Mouse (Mus musculus) MEL (cell line): Measurements from ENCODE around the gene P4ha2. TPM values are rescaled to one million over a fixed set of nuclear protein-coding genes. Genes with fewer than 3 reads are reported as not detected.

Experiments
- DNase-seq: peaks from one replicate; pipeline ENCODE4 v3.0.0; 2011; ENCODE audit warnings: low read depth, low spot score
- H3K27ac ChIP-seq: 2 replicates; pipeline ENCODE4 v1.5.1; 2012; ENCODE audit warnings: low read depth, mild to moderate bottlenecking, control low read depth, low read length, moderate library complexity; ENCODE audit not compliant: control insufficient read depth
- H3K27me3 ChIP-seq, 2 experiments: fragments of 150-350 bp in 1 of 2; sonication (generic) in 1 of 2; 2 replicates each; pipeline ENCODE4 v1.6.1; 2012; ENCODE audit warnings: low read length in 2 of 2, mild to moderate bottlenecking in 2 of 2, improper control_type of control experiment in 1 of 2, moderate library complexity in 1 of 2; ENCODE audit not compliant: insufficient read depth in 2 of 2, control insufficient read depth in 1 of 2
- H3K36me3 ChIP-seq, 2 experiments: 2 replicates each; pipeline ENCODE4 v1.6.1; 2012 to 2014; ENCODE audit warnings: low read length in 2 of 2, improper control_type of control experiment in 1 of 2, inconsistent platforms in 1 of 2, mild to moderate bottlenecking in 1 of 2; ENCODE audit not compliant: insufficient read depth in 2 of 2, control insufficient read depth in 1 of 2
- H3K4me1 ChIP-seq, 2 experiments: fragments of 150-350 bp in 1 of 2; sonication (generic) in 1 of 2; 2 replicates each; pipeline ENCODE4 v1.6.1; 2012; ENCODE audit warnings: low read length in 2 of 2, improper control_type of control experiment in 1 of 2, mild to moderate bottlenecking in 1 of 2; ENCODE audit not compliant: insufficient read depth in 2 of 2, control insufficient read depth in 1 of 2
- H3K4me3 ChIP-seq, 2 experiments: fragments of 150-350 bp in 1 of 2; sonication (generic) in 1 of 2; 2 replicates each; pipeline ENCODE4 v1.5.1; 2012; ENCODE audit warnings: low read depth in 2 of 2, low read length in 2 of 2, mild to moderate bottlenecking in 2 of 2, moderate library complexity in 2 of 2, control low read depth in 1 of 2, improper control_type of control experiment in 1 of 2; ENCODE audit not compliant: control insufficient read depth in 1 of 2, insufficient read depth in 1 of 2
- H3K79me2 ChIP-seq: 2 replicates; pipeline ENCODE4 v1.6.1; 2012; ENCODE audit warnings: mild to moderate bottlenecking, low read length, moderate library complexity; ENCODE audit not compliant: control insufficient read depth, poor library complexity, insufficient read depth
- H3K9ac ChIP-seq: 2 replicates; pipeline ENCODE4 v1.6.1; 2012; ENCODE audit warnings: low read depth, mild to moderate bottlenecking, control low read depth, low read length, moderate library complexity; ENCODE audit not compliant: control insufficient read depth, poor library complexity, severe bottlenecking
- H3K9me3 ChIP-seq: fragments of 150-350 bp; sonication (generic); replicated peaks from 2 replicates; pipeline ENCODE4 v1.6.1; 2012; ENCODE audit warnings: mild to moderate bottlenecking, low read length, improper control_type of control experiment, moderate library complexity; ENCODE audit not compliant: insufficient read depth
- CHD2 ChIP-seq: IDR thresholded peaks from 2 replicates; pipeline ENCODE4 v1.6.1; 2011; ENCODE audit warnings: low read length, improper control_type of control experiment
- CTCF ChIP-seq, 3 experiments: IDR thresholded peaks in 2 of 3; conservative IDR thresholded peaks in 1 of 3; 2 replicates each; pipeline ENCODE4 v1.5.1; 2011 to 2012; ENCODE audit warnings: low read length in 3 of 3, low read depth in 2 of 3, mild to moderate bottlenecking in 2 of 3, improper control_type of control experiment in 1 of 3, inconsistent platforms in 1 of 3, mixed read lengths in 1 of 3, moderate library complexity in 1 of 3; ENCODE audit not compliant: control insufficient read depth in 1 of 3, insufficient read depth in 1 of 3, poor library complexity in 1 of 3, severe bottlenecking in 1 of 3
- EP300 ChIP-seq, 2 experiments: IDR thresholded peaks; 2 replicates each; pipeline ENCODE4 v1.6.1; 2011; ENCODE audit warnings: improper control_type of control experiment in 2 of 2, low read length in 2 of 2, low read depth in 1 of 2, mild to moderate bottlenecking in 1 of 2
- ETS1 ChIP-seq: IDR thresholded peaks from 2 replicates; pipeline ENCODE4 v1.6.1; 2012; ENCODE audit warnings: low read depth, mild to moderate bottlenecking, inconsistent platforms, low read length, improper control_type of control experiment, moderate library complexity
- GATA1 ChIP-seq: IDR thresholded peaks from 2 replicates; pipeline ENCODE4 v1.6.1; 2011; ENCODE audit warnings: low read depth, low read length, improper control_type of control experiment
- HCFC1 ChIP-seq: IDR thresholded peaks from 2 replicates; pipeline ENCODE4 v1.6.1; 2012; ENCODE audit warnings: low read depth, mild to moderate bottlenecking, inconsistent platforms, low read length, improper control_type of control experiment, moderate library complexity
- JUND ChIP-seq: IDR thresholded peaks from 2 replicates; pipeline ENCODE4 v1.6.1; 2011; ENCODE audit warnings: low read depth, mild to moderate bottlenecking, improper control_type of control experiment, low read length
- MAFK ChIP-seq: IDR thresholded peaks from 2 replicates; pipeline ENCODE4 v1.6.1; 2011; ENCODE audit warnings: low read depth, mild to moderate bottlenecking, low read length, improper control_type of control experiment, borderline replicate concordance
- MAX ChIP-seq: IDR thresholded peaks from 2 replicates; pipeline ENCODE4 v1.6.1; 2011; ENCODE audit warnings: low read length, improper control_type of control experiment
- MXI1 ChIP-seq: IDR thresholded peaks from 2 replicates; pipeline ENCODE4 v1.6.1; 2011; ENCODE audit warnings: mild to moderate bottlenecking, low read depth, low read length, improper control_type of control experiment
- MYB ChIP-seq: IDR thresholded peaks from 2 replicates; pipeline ENCODE4 v1.6.1; 2011; ENCODE audit warnings: mild to moderate bottlenecking, low read depth, low read length, improper control_type of control experiment
- MYC ChIP-seq: IDR thresholded peaks from 2 replicates; pipeline ENCODE4 v1.6.1; 2011; ENCODE audit warnings: low read depth, mild to moderate bottlenecking, low read length, improper control_type of control experiment, moderate library complexity
- NRF1 ChIP-seq: IDR thresholded peaks from 2 replicates; pipeline ENCODE4 v1.6.1; 2014; ENCODE audit warnings: low read depth, mild to moderate bottlenecking, inconsistent platforms, low read length, improper control_type of control experiment, moderate library complexity; ENCODE audit not compliant: poor library complexity, insufficient read depth, severe bottlenecking
- POLR2AphosphoS5 ChIP-seq: IDR thresholded peaks from 2 replicates; pipeline ENCODE4 v1.6.1; 2012; ENCODE audit warnings: low read depth, borderline replicate concordance, mild to moderate bottlenecking, inconsistent platforms, low read length, moderate library complexity, mixed read lengths
- RCOR1 ChIP-seq: IDR thresholded peaks from 2 replicates; pipeline ENCODE4 v1.6.1; 2012; ENCODE audit warnings: low read depth, mild to moderate bottlenecking, inconsistent platforms, low read length, improper control_type of control experiment
- SIN3A ChIP-seq: IDR thresholded peaks from 2 replicates; pipeline ENCODE4 v1.6.1; 2012; ENCODE audit warnings: low read length, improper control_type of control experiment, inconsistent platforms
- SMC3 ChIP-seq: IDR thresholded peaks from 2 replicates; pipeline ENCODE4 v1.6.1; 2011; ENCODE audit warnings: low read depth, low read length, improper control_type of control experiment
- TAL1 ChIP-seq: IDR thresholded peaks from 2 replicates; pipeline ENCODE4 v1.6.1; 2012; ENCODE audit warnings: mild to moderate bottlenecking, inconsistent platforms, low read length, moderate library complexity, mixed read lengths
- TBP ChIP-seq: IDR thresholded peaks from 2 replicates; pipeline ENCODE4 v1.8.0; 2011; ENCODE audit warnings: low read depth, low read length, improper control_type of control experiment
- TCF12 ChIP-seq: IDR thresholded peaks from 2 replicates; pipeline ENCODE4 v1.6.1; 2014; ENCODE audit warnings: low read depth, mild to moderate bottlenecking, inconsistent platforms, low read length, improper control_type of control experiment, moderate library complexity
- USF1 ChIP-seq: IDR thresholded peaks from 2 replicates; pipeline ENCODE4 v1.6.1; 2014; ENCODE audit warnings: low read depth, mild to moderate bottlenecking, inconsistent platforms, low read length, improper control_type of control experiment, moderate library complexity
- ZKSCAN1 ChIP-seq: IDR thresholded peaks from 2 replicates; pipeline ENCODE4 v1.6.1; 2012; ENCODE audit warnings: low read depth, mild to moderate bottlenecking, inconsistent platforms, low read length, improper control_type of control experiment, moderate library complexity
- ZNF384 ChIP-seq: IDR thresholded peaks from 2 replicates; pipeline ENCODE4 v1.6.1; 2012; ENCODE audit warnings: low read depth, mild to moderate bottlenecking, inconsistent platforms, low read length, improper control_type of control experiment
- polyA plus RNA-seq, 2 experiments: library from polyadenylated mRNA; stranded (reverse) in 1 of 2; unstranded in 1 of 2; fragments of >175 nt in 1 of 2; fragments of >200 nt in 1 of 2; gene quantifications; 2 replicates each; pipeline versions ENCODE4 v1.2.1 to v1.2.4; 2012; ENCODE audit warnings: low replicate concordance in 2 of 2, low read depth in 1 of 2; ENCODE audit not compliant: insufficient read length in 2 of 2, insufficient read depth in 1 of 2, missing spikeins in 1 of 2
- total RNA-seq: library from RNA; depleted of rRNA; stranded (reverse); fragments of 300-350 nt; gene quantifications from 2 replicates; pipeline ENCODE4 v1.2.3, GENCODE M21; 2012

The P4ha2 gene
- total and polyA plus RNA-seq, 3 experiments = 18.6 to 57.8 TPM; not detected in 1

DNA sequence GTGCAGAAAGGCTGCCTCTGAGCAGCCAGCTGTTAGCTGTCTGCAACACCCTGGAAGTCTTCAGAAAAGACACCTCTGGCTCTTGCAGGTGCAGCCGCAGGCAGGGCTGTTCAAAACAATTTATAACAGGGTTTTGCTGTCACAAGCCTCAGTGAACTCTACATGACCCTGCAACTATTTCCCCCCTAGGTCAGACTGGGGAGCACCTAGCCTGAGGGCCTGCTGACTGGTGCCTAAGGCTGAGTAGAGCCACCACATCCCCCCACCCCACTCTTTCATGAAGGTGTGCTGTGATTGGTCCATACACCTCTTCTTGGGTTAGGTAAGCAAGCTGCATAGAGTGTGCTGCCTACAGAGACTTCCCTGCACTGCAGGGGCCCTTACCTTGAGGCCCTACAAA is 63.1 kb downstream of the P4ha2 start:
- H3K27ac ChIP-seq = no peak overlapping the region
- no peak overlapping the region for H3K9ac ChIP-seq
- H3K79me2 ChIP-seq = no peaks in the 10 kb centered on the region
- no peaks in the 10 kb centered on the region for H3K9me3 ChIP-seq
- no peaks in the 10 kb centered on the region for H3K27me3 ChIP-seq
- H3K4me3 ChIP-seq = no peak overlapping the region
- peaks cover 0 to 11% of the 10 kb centered on the region in 2 experiments; a peak in 3 of 4 replicates for H3K4me1 ChIP-seq
- no peak for DNase-seq
- TF ChIP-seq MAX (no peak), POLR2AphosphoS5 (no peak), TAL1 (no peak), EP300 (IDR thresholded peaks at IDR 0.05; ENCODE audit: low read depth in 1 of 2, low read length in 2 of 2) (no peak), MYB (no peak), MXI1 (no peak), GATA1 (no peak), SIN3A (no peak), ZKSCAN1 (no peak), ETS1 (no peak), TBP (no peak), CTCF (IDR thresholded peaks at IDR 0.05 in 2 of 3, conservative IDR thresholded peaks at IDR 0.05 in 1 of 3; ENCODE audit: control insufficient read depth in 1 of 3, insufficient read depth in 1 of 3, low read depth in 2 of 3, low read length in 3 of 3, poor library complexity in 1 of 3, severe bottlenecking in 1 of 3) (no peak), MAFK (no peak), HCFC1 (no peak), TCF12 (no peak), CHD2 (no peak)
- H3K36me3 ChIP-seq = peaks cover 0 to 11% of the 10 kb centered on the region in 2 experiments; a peak in 2 of 4 replicates

DNA sequence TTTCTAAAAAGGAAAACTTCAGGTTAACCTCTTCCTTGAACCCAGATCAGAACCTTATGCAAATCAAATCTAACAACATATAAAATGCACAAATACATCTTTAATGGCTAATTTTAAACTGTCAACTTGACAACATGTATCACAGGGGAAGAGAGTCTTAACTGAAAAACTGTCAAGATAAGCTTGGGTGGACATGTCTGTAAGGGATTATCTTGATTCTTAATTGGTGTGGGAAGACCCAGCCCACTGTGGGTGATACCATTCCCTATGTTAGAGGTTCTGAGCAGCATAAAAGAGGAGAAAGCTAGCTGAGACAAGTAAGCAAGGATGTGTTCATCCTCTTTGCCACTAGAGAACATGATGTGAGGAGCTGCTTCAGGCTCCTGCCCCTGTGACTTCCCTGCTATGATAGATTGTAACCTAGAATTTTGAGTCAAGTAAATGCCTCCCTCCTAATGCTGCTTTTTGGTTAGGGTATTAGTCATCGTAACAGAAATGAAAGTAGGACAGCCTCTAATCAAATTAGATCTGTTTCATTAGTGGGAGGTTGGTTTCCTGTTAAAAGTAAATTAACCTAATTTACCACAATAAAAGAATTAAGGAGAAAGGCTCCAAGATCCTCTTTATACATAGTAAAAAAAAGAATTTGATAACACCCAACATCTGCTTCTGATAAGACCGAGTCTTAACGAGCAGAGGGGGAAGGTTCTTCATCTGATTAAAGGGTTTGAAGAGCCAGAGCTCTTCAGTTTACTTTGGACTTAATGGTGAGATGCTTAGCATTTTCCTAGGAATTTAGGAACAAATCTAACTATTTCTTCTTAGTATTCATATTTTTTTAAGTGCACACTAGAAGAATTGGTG is 69.8 kb downstream of the P4ha2 start:
- Histone ChIP-seq H3K27ac (peak overlapping the region; percentile 85), H3K36me3 (peaks cover 0 to 19% of the 10 kb centered on the region in 2 experiments; a peak in 2 of 4 replicates), H3K4me1 (peaks cover 10 to 18% of the 10 kb centered on the region in 2 experiments), H3K9me3 (no peaks in the 10 kb centered on the region), H3K9ac (no peak overlapping the region), H3K27me3 (no peaks in the 10 kb centered on the region), H3K4me3 (peak overlapping the region in 1 of 2 experiments; percentile 1; a peak in 2 of 4 replicates), H3K79me2 (no peaks in the 10 kb centered on the region)
- peak; percentile 78 for DNase-seq
- TF ChIP-seq TCF12 = peak; percentile 90
- peak; percentile 78 for TF ChIP-seq MYB
- 0 out of 2 replicates have a peak, but pooled peaks have one; percentile 21 for TF ChIP-seq TBP
- no peak for TF ChIP-seq USF1
- 0 out of 2 replicates have a peak, but pooled peaks have one; percentile 41 for TF ChIP-seq TAL1
- TF ChIP-seq JUND = no peak
- no peak for TF ChIP-seq NRF1
- TF ChIP-seq RCOR1 = peak; percentile 85
- peak; percentile 92 for TF ChIP-seq ZNF384
- TF ChIP-seq GATA1 = peak; percentile 97
- TF ChIP-seq MYC = peak; percentile 38; the same call in 1 of the 2 replicates
- no peak for TF ChIP-seq CTCF (IDR thresholded peaks at IDR 0.05 in 2 of 3, conservative IDR thresholded peaks at IDR 0.05 in 1 of 3; ENCODE audit: control insufficient read depth in 1 of 3, insufficient read depth in 1 of 3, low read depth in 2 of 3, low read length in 3 of 3, poor library complexity in 1 of 3, severe bottlenecking in 1 of 3)
- TF ChIP-seq ETS1 = peak; percentile 83
- no peak for TF ChIP-seq SMC3
- peak; percentile 92 to 96 for TF ChIP-seq EP300 (IDR thresholded peaks at IDR 0.05; ENCODE audit: low read depth in 1 of 2, low read length in 2 of 2)
- TF ChIP-seq HCFC1 = peak; percentile 48; the same call in 1 of the 2 replicates
- TF ChIP-seq SIN3A = peak; percentile 47; the same call in 1 of the 2 replicates
- TF ChIP-seq, all 39 proteins: peak for 12
